Mouse (Mus musculus): ENCODE data around the gene Pbx1.

DNA sequence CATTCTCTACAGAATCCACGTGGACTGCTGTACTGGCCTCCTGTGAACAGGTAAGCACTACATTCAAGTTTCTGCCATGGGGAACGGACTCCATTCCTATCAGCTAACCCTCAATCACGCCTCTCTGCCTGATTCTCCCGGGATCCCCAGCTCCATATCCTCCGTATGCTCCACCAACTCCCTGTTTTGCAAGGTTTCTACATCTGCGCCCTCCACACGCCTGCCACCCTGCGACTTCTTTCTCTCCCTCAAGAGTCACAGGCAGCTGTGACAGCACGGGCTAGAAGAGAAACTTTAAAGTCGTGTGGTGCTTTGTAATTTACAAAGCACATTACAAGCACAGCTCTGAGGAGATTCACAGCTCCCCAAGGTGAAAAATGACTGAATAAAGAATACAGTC lies 23.3 kb downstream of the Pbx1 start:
- no peak for TF ChIP-seq CTCF (IDR thresholded peaks at IDR 0.05; ENCODE audit: insufficient read depth, low read depth, low read length)
- TF ChIP-seq POLR2A (IDR thresholded peaks at IDR 0.05; ENCODE audit: insufficient read depth, low read depth, low read length): no peak
